In the genomic region with DNA sequence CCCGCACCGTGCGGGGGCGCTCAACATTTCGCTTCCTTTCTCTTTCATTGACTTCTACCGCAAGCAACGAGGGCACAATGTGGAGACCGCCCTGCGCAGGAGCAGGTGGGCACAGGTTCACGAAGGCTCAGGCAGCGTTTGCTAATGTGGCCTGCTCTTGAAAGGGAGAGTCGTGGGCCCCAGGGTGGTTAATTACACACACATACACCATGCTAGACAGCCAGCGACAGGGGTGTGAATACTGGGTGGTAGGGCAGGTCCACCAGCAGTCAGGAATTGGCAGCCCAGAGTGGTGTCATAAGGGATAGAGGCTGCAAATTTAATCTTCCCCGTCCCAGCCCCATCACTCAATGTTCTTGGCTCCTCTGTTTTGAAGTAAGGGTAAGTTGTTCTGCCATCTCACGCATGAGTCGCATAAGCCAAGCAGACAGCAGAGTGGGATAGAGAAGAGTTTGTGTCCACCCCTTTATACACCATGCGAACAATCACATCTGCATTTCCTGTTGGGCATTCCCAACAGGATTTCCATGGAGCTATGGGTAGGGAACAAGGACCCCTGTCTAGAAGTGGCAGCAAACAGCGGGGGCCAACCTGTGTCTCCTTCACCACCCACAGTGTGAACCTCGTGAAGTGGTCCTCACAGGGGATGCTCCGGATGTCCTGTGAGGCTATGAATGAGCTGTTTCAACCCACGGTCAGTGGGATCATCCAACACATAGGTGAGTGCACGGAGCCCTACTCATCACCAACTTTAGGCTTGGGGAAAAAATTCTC, we compare ENCODE assay signal across 1 mouse cellular context.
TF ChIP-seq lines count a peak whose summit lies in the region.

No protein-coding gene starts in this region.

TF ChIP-seq in CH12.LX, 34 proteins besides CTCF, POLR2A, EP300 and RAD21:
- TF ChIP-seq PAX5 (IDR thresholded peaks at IDR 0.05; ENCODE audit: low read length) (no peak), NELFE (IDR thresholded peaks at IDR 0.05; ENCODE audit: low read depth, low read length) (no peak), MAX (IDR thresholded peaks at IDR 0.05; ENCODE audit: low read length) (no peak), POLR2AphosphoS2 (IDR thresholded peaks at IDR 0.05; ENCODE audit: low read depth, low read length) (0 out of 2 replicates have a peak, but pooled peaks have one; percentile 48)
TF ChIP-seq in CH12.LX: peak in this region for 1.
